Mouse (Mus musculus): ENCODE measurements around the gene Slit3. TPM values are rescaled to one million over a fixed set of nuclear protein-coding genes. Genes with fewer than 3 reads are reported as not detected.

Slit3 gene
- polyA plus RNA-seq, 1 experiment: 0.04 TPM

- H3K9me3 ChIP-seq: no peaks in the 10 kb centered on the region
- H3K4me3 ChIP-seq (replicated peaks): no peak overlapping the region
- H3K36me3 ChIP-seq (replicated peaks; ENCODE audit: low read length): no peaks in the 10 kb centered on the region
- no peaks in the 10 kb centered on the region for H3K4me1 ChIP-seq
- TF ChIP-seq GATA1 (IDR thresholded peaks at IDR 0.05; ENCODE audit: borderline replicate concordance, low read length) (no peak), FLI1 (IDR thresholded peaks at IDR 0.05; ENCODE audit: low read length) (no peak)
- H3K27me3 ChIP-seq (replicated peaks): peaks cover 2% of the 10 kb centered on the region
These were observed 484.1 kb downstream of the Slit3 start for GRCm38 (mm10) chr11:35604848-35605790.

- Histone ChIP-seq H3K27me3 (replicated peaks) (peaks cover 3% of the 10 kb centered on the region), H3K36me3 (replicated peaks; ENCODE audit: low read length) (no peaks in the 10 kb centered on the region), H3K4me1 (no peaks in the 10 kb centered on the region), H3K9me3 (no peaks in the 10 kb centered on the region), H3K4me3 (replicated peaks) (no peak overlapping the region)
- TF ChIP-seq FLI1 (IDR thresholded peaks at IDR 0.05; ENCODE audit: low read length): no peak
- no peak for TF ChIP-seq GATA1 (IDR thresholded peaks at IDR 0.05; ENCODE audit: borderline replicate concordance, low read length)
These were observed 486.2 kb downstream of the Slit3 start for GRCm38 (mm10) chr11:35607191-35607590.

DNA sequence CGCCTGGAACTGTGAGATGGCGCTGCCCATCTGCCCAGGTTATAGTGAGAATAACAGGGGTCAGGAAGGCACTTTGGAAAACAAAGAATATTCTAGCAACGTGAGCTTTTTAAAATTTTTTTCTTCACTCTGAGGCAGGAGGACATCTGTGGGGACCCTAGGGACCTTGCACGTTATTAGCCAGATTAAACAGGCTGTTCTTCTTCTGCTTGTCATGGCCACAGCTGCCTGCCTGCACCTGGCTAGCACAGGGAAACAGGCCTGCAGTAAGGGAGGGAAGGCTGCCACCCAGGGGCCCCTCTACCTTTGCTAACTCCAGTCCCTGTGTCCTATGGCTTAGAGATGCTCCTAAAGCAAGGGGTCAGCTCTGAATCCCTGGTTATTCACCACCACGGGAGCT, 487.8 kb downstream of the Slit3 start:
- no peaks in the 10 kb centered on the region for H3K4me1 ChIP-seq
- no peak overlapping the region for H3K4me3 ChIP-seq (replicated peaks)
- TF ChIP-seq FLI1 (IDR thresholded peaks at IDR 0.05; ENCODE audit: low read length): no peak
- no peak for TF ChIP-seq GATA1 (IDR thresholded peaks at IDR 0.05; ENCODE audit: borderline replicate concordance, low read length)
- H3K9me3 ChIP-seq: no peaks in the 10 kb centered on the region
- no peaks in the 10 kb centered on the region for H3K36me3 ChIP-seq (replicated peaks; ENCODE audit: low read length)
- H3K27me3 ChIP-seq (replicated peaks): peaks cover 3% of the 10 kb centered on the region

DNA sequence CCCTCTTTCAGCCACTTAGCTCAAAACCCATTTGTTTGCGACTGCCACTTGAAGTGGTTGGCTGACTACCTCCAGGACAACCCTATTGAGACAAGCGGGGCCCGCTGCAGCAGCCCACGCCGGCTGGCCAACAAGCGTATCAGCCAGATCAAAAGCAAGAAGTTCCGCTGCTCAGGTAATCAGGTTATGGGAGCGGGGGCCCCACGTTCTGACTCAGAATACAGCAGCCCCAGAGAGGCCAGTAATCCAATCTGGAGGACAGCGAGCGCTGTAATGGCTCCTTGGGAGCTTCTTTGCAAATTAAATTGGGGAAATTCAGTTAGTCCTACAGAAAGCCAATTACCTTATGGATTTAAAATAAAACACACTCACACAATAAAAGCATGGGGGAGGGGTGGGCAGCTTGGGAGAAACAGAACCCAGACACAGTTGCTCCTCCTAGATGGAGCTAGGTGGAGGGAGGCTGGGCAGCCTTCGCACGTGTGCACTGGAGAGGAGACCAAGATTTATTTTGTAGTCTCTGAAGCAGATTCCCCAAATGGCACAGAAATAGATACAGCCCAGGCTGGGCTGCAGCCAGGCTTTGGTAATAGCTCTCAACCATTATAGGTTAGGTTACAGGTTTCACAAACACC, 491.4 kb downstream of the Slit3 start:
- Histone ChIP-seq H3K36me3 (replicated peaks; ENCODE audit: low read length) (no peaks in the 10 kb centered on the region), H3K4me3 (replicated peaks) (no peak overlapping the region), H3K4me1 (no peaks in the 10 kb centered on the region), H3K27me3 (replicated peaks) (peaks cover 3% of the 10 kb centered on the region), H3K9me3 (no peaks in the 10 kb centered on the region)
- TF ChIP-seq FLI1 (IDR thresholded peaks at IDR 0.05; ENCODE audit: low read length): no peak
- TF ChIP-seq GATA1 (IDR thresholded peaks at IDR 0.05; ENCODE audit: borderline replicate concordance, low read length): no peak

GRCm38 (mm10) chr11:35614530-35614929, 493.5 kb downstream of the Slit3 start:
- Histone ChIP-seq H3K27me3 (replicated peaks) (peaks cover 3% of the 10 kb centered on the region), H3K9me3 (no peaks in the 10 kb centered on the region), H3K36me3 (replicated peaks; ENCODE audit: low read length) (no peaks in the 10 kb centered on the region), H3K4me3 (replicated peaks) (no peak overlapping the region), H3K4me1 (no peaks in the 10 kb centered on the region)
- TF ChIP-seq FLI1 (IDR thresholded peaks at IDR 0.05; ENCODE audit: low read length) (no peak), GATA1 (IDR thresholded peaks at IDR 0.05; ENCODE audit: borderline replicate concordance, low read length) (no peak)

- H3K9me3 ChIP-seq: no peaks in the 10 kb centered on the region
- H3K4me1 ChIP-seq: no peaks in the 10 kb centered on the region
- H3K36me3 ChIP-seq (replicated peaks; ENCODE audit: low read length): no peaks in the 10 kb centered on the region
- no peak overlapping the region for H3K4me3 ChIP-seq (replicated peaks)
- H3K27me3 ChIP-seq (replicated peaks): no peaks in the 10 kb centered on the region
- TF ChIP-seq FLI1 (IDR thresholded peaks at IDR 0.05; ENCODE audit: low read length) (no peak), GATA1 (IDR thresholded peaks at IDR 0.05; ENCODE audit: borderline replicate concordance, low read length) (no peak)
These were observed 498.4 kb downstream of the Slit3 start for GRCm38 (mm10) chr11:35619421-35619820.

DNA sequence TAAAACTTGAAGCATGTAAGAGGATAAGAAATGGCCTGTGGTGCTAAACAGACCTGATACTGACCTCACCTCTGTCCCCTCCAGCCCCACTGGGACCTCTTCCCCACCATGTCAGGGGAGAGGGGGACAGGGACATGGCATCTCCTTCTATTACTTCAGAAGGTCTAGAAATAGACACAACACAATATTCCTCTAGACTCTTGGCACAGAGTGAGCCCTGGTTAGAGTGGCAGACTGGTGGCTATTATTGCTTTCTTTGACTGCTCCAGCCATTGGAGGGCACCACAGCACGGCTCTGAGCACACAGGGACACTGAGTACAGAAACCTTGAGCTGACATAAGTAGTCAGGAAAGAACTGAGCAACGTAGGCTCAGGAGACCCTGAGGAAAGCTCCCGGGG, 501.7 kb downstream of the Slit3 start:
- Histone ChIP-seq H3K36me3 (replicated peaks; ENCODE audit: low read length) (no peaks in the 10 kb centered on the region), H3K4me3 (replicated peaks) (no peak overlapping the region), H3K4me1 (no peaks in the 10 kb centered on the region), H3K27me3 (replicated peaks) (no peaks in the 10 kb centered on the region), H3K9me3 (no peaks in the 10 kb centered on the region)
- TF ChIP-seq GATA1 (IDR thresholded peaks at IDR 0.05; ENCODE audit: borderline replicate concordance, low read length): no peak
- no peak for TF ChIP-seq FLI1 (IDR thresholded peaks at IDR 0.05; ENCODE audit: low read length)

GRCm38 (mm10) chr11:35624515-35625270, 503.7 kb downstream of the Slit3 start:
- TF ChIP-seq GATA1 (IDR thresholded peaks at IDR 0.05; ENCODE audit: borderline replicate concordance, low read length) (no peak), FLI1 (IDR thresholded peaks at IDR 0.05; ENCODE audit: low read length) (no peak)
- no peaks in the 10 kb centered on the region for H3K27me3 ChIP-seq (replicated peaks)
- no peaks in the 10 kb centered on the region for H3K36me3 ChIP-seq (replicated peaks; ENCODE audit: low read length)
- peaks cover 2% of the 10 kb centered on the region; the same call in 1 of the 2 replicates for H3K9me3 ChIP-seq
- H3K4me1 ChIP-seq: no peaks in the 10 kb centered on the region
- no peak overlapping the region for H3K4me3 ChIP-seq (replicated peaks)

- Histone ChIP-seq H3K9me3 (peaks cover 11% of the 10 kb centered on the region), H3K27me3 (replicated peaks) (no peaks in the 10 kb centered on the region), H3K4me1 (no peaks in the 10 kb centered on the region), H3K4me3 (replicated peaks) (no peak overlapping the region), H3K36me3 (replicated peaks; ENCODE audit: low read length) (no peaks in the 10 kb centered on the region)
- TF ChIP-seq GATA1 (IDR thresholded peaks at IDR 0.05; ENCODE audit: borderline replicate concordance, low read length): no peak
- no peak for TF ChIP-seq FLI1 (IDR thresholded peaks at IDR 0.05; ENCODE audit: low read length)
These were observed 504.6 kb downstream of the Slit3 start for GRCm38 (mm10) chr11:35625576-35625975.
